Mouse (Mus musculus): ENCODE measurements around the gene Scp2.

GRCm38 (mm10) chr4:108065176-108065844 is 79.5 kb downstream of the Scp2 start:
- TF ChIP-seq CTCF (IDR thresholded peaks at IDR 0.05; ENCODE audit: control insufficient read depth, insufficient read depth, insufficient replicate concordance, low read depth, low read length) = no peak
- TF ChIP-seq POLR2A (IDR thresholded peaks at IDR 0.05; ENCODE audit: control insufficient read depth, low read depth, low read length) = no peak
